Comparison of ENCODE assay signal across 9 mouse cellular contexts in the genomic region with DNA sequence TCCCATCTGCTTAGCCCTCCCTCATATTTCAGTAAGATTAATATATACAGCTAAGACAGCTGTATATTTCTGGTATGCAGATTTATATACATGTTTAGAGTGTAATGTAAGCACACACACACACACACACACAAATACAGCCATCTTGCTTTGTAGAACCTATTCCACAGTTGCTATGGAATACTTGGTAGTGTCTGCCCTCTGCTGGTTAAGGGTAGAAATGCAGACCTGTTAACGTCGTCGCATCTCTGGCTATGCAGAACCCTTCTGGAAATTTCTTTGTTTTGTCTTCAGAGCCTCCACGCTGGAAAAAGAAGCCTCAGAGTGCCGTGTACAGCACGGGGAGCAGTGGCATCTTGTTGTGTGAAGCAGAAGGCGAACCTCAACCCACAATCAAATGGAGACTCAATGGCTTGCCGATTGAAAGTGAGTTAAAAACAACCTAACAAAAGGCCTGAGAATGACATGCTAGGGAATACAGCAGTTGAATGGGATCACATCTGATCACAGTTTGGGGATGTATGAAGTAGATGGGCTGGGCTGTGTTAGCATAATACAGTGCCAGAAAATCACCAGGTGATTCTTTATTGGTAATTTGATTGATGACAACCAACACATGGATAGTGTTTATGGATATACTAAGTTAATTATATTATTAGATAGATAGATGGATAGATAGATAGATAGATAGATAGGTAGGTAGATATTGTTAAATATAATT.
DNase-seq lines count a peak whose midpoint lies in the region; ATAC-seq lines count a peak whose summit lies in the region.
"Had no signal": no experiment of that assay in that cellular context is flagged by ENCODE, and none has a peak within 500 bp of the region (broad histone marks: within the 10 kb centered on the region; RNA-seq: fewer than 3 reads in every experiment).

No protein-coding gene starts in this region.

- H3K27me3 ChIP-seq in forebrain, embryonic 15.5 days: no peaks in the 10 kb centered on the region
- H3K27me3 ChIP-seq in intestine, embryonic 14.5 days (replicated peaks; ENCODE audit: control insufficient read depth, insufficient read depth, low read length): no peaks in the 10 kb centered on the region

- WGBS in forebrain, embryonic 15.5 days: 14% methylated on average over 8 of the region's 8 CpGs
- 15% methylated on average over 8 of the region's 8 CpGs for WGBS in intestine, embryonic 14.5 days

- H3K4me3 ChIP-seq in forebrain, embryonic 15.5 days: no peak overlapping the region
- no peak overlapping the region for H3K4me3 ChIP-seq in intestine, embryonic 14.5 days (ENCODE audit: low read depth, low read length)
- H3K4me3 ChIP-seq: myocyte had no signal

- H3K27ac ChIP-seq in forebrain, embryonic 15.5 days (replicated peaks): peak overlapping the region; percentile 70
- no peak overlapping the region for H3K27ac ChIP-seq in intestine, embryonic 14.5 days (ENCODE audit: low read depth)

- peak; percentile 83 for ATAC-seq in cerebellum, adult (ENCODE audit: insufficient number of reproducible peaks, low FRiP score, low TSS enrichment)
- peak; percentile 92 for ATAC-seq in forebrain, embryonic 15.5 days (replicated peaks)
- peak; percentile 68 for ATAC-seq in intestine, embryonic 14.5 days (replicated peaks; ENCODE audit: low FRiP score, low TSS enrichment, low read depth)

- no peak overlapping the region for H3K4me2 ChIP-seq in forebrain, embryonic 15.5 days (replicated peaks)
- no peak overlapping the region for H3K4me2 ChIP-seq in intestine, embryonic 14.5 days (ENCODE audit: low read length)

- H3K36me3 ChIP-seq in forebrain, embryonic 15.5 days: peaks cover 2% of the 10 kb centered on the region; the same call in 1 of the 2 replicates
- H3K36me3 ChIP-seq in intestine, embryonic 14.5 days (ENCODE audit: control insufficient read depth, insufficient read depth, low read length): no peaks in the 10 kb centered on the region

- H3K9ac ChIP-seq in forebrain, embryonic 15.5 days (replicated peaks): no peak overlapping the region
- no peak overlapping the region for H3K9ac ChIP-seq in intestine, embryonic 14.5 days (ENCODE audit: low read length)

- DNase-seq in heart, adult 18-20 months: peak; percentile 11 to 42
- DNase-seq in heart, adult 11 months: no peak
- peak; percentile 86 for DNase-seq in intestine, embryonic 14.5 days (ENCODE audit: low spot score)
- peak; percentile 59 to 62 for DNase-seq in left cerebral cortex, adult 8-10 months (ENCODE audit: low spot score in 2 of 2)
- DNase-seq in mesoderm, embryonic 11.5 days (ENCODE audit: low read depth, low spot score): peak; percentile 75
- peak; percentile 70 for DNase-seq in right cerebral cortex, postnatal 4 days

- peaks cover 10% of the 10 kb centered on the region for H3K4me1 ChIP-seq in forebrain, embryonic 15.5 days
- H3K4me1 ChIP-seq in intestine, embryonic 14.5 days (replicated peaks; ENCODE audit: control insufficient read depth, insufficient read depth, low read length): no peaks in the 10 kb centered on the region

- H3K9me3 ChIP-seq in forebrain, embryonic 15.5 days: no peaks in the 10 kb centered on the region
- no peaks in the 10 kb centered on the region for H3K9me3 ChIP-seq in intestine, embryonic 14.5 days (ENCODE audit: control insufficient read depth, low read length)
